Mouse (Mus musculus) effector memory CD4-positive, alpha-beta T cell, adult 5 months (primary cell): ENCODE measurements around the gene Hoxb6. TPM values are rescaled to one million over a fixed set of nuclear protein-coding genes. Genes with fewer than 3 reads are reported as not detected.

Source experiments
- polyA plus RNA-seq: library from polyadenylated mRNA; unstranded; fragments of 100-300 nt; shearing (Covaris generic); gene quantifications from one replicate; pipeline ENCODE4 v1.2.1, GENCODE M21; 2017

Gene Hoxb6
- polyA plus RNA-seq, result not detected

DNA sequence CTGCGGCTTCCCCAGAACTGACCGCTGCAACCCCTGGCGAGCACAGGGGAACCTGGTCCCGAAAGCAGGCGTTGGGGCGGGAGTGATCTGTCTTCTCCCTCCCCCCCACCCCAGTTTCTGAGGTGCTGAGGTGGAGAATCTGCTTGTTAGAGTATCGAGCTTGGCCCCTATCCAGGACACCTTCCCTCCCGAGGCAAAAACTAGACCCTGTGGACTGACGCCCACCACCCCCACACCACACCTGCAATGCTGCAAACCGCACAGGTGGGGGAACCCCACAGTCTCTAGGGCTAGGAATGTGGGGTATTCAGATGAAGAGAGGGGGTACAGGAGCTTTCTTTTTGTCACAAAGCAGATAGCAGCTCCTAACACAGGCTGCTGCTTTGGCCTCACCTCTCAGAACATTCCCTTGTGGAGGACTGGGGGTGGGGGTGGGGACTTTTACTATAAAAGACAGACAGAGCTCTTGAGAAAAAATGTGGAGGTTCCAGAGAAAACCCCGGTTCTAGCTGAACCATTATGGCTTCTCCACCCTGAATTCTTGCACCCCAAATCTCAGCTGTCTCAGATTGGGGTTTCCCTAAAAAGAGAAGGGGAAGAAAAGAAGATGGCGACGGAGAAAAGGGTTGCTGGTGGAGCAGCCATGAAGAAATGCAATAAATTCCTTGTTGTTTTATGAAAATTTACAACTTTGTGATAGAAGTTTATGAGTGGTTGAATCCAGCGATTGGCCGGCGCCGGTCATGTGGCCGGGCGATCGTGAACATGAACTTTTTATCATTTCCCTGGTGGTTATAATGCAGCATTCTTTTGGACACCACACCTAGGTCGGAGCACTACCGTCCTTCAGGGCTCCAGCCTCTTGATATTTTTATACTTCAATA lies at the start of gene Hoxb6:
Gene Hoxb6 (plus strand): TSS at position 796 of the 884 bp plus-strand sequence.

GRCm38 (mm10) chr11:96270996-96271540 lies 21.2 kb upstream of the Hoxb6 start, which contains the start of gene Hoxb9:
Gene Hoxb9, plus strand, starts transcription at chr11:96271457.

GRCm38 (mm10) chr11:96281855-96282570 lies 10.3 kb upstream of the Hoxb6 start, which contains the start of gene Hoxb8:
Gene Hoxb8, plus strand, starts transcription at chr11:96281905.

DNA sequence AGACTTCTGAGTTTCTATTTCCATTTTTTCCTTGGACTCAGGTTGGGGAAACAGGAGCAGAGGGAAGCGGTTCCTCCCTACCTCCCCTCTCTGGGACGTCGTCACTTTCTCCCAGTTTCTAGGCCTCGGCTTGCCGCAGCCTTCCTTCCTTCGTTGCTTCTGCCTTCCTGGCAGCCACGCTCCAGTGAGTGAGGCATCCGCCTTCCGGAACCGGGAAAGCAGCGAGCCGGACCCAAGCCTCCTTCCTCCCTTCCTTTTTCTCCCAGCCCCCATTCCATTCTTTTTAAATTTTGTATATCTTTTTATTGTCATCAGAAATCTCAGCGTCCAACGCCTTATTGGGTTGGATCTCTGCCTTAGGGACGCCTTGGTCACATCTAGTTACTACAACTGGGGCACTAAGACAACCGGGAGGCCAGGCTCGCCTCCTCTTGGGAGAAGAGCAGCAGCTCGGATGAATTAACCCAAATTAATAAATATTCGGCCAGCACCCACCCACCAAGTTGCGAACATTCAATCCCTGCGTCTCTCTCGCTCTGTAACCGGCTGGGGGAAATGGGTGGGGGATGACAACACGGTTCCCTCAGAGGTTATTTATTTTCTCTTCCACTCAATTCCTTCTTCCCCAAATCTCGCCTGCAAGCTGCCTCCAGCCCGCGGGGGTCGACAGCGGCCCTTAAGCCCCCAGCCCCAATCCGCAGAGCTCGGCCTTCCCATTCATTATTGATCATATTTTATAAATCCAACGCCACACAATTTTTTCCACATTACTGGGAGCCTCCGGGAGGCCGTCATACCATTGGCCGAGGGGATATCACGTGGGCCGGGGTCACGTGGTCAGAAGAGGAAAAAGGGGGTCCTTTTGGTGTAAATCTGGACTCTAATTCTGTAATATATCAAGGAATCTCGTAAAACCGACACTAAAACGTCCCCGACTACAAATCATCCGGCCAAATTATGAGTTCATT lies 6.2 kb upstream of the Hoxb6 start, which contains the start of gene Hoxb7:
Gene Hoxb7 (plus strand): TSS at position 853 of the 968 bp plus-strand sequence.

GRCm38 (mm10) chr11:96303151-96304099 lies 11.1 kb downstream of the Hoxb6 start, which contains the start of gene Hoxb5:
Gene Hoxb5, plus strand, starts transcription at chr11:96303336.

GRCm38 (mm10) chr11:96317608-96318367 lies 25.5 kb downstream of the Hoxb6 start, which contains the start of gene Hoxb4:
Gene Hoxb4, plus strand, starts transcription at chr11:96318267.

DNA sequence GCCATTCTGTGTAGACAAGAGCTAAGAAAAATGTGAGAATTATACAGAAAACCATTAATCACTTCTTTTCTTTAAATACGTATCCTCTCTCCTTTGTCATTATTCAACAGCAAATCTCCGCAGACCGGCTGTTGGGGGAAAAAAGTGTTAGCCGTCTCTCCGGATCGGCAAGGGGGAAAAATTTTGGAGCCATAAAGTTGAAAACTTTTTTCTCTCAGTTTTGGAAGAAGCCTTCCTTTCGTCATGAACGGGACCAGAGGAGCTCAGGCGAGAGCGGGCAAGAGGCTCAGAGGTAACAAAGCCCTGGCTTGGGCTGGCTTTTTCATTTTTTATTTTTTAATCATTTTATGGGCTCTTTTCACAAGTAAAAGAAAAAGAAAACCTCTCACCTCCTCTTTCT lies 30.9 kb downstream of the Hoxb6 start, which contains the start of gene Hoxb3:
Gene Hoxb3 (plus strand): TSS at position 173 of the 400 bp plus-strand sequence.

GRCm38 (mm10) chr11:96350341-96350624 lies 58.0 kb downstream of the Hoxb6 start, which contains the start of gene Hoxb2:
Gene Hoxb2, plus strand, starts transcription at chr11:96350525.

Other genes with a start within 250 kb of the Hoxb6 start
- 55.5 TPM for gene Ube2z, start 227.1 kb upstream of the Hoxb6 start, polyA plus RNA-seq
- gene Atp5g1, start 216.8 kb upstream of the Hoxb6 start, polyA plus RNA-seq, result 233 TPM
- not detected for gene Calcoco2, start 180.5 kb upstream of the Hoxb6 start, polyA plus RNA-seq
- gene Ttll6, start 158.7 kb upstream of the Hoxb6 start, polyA plus RNA-seq, result not detected
- gene Hoxb13, start 98.2 kb upstream of the Hoxb6 start, polyA plus RNA-seq, result not detected
- not detected for gene Hoxb9, start 21.0 kb upstream of the Hoxb6 start, polyA plus RNA-seq
- gene Hoxb8, start 10.6 kb upstream of the Hoxb6 start, polyA plus RNA-seq, result not detected
- not detected for gene Hoxb7, start 5.9 kb upstream of the Hoxb6 start, polyA plus RNA-seq
- gene Hoxb5, start 10.9 kb downstream of the Hoxb6 start, polyA plus RNA-seq, result 0.17 TPM
- 0.15 TPM for gene Hoxb4, start 25.8 kb downstream of the Hoxb6 start, polyA plus RNA-seq
- not detected for gene Hoxb3, start 30.9 kb downstream of the Hoxb6 start, polyA plus RNA-seq
- not detected for gene Hoxb2, start 58.0 kb downstream of the Hoxb6 start, polyA plus RNA-seq
- gene Hoxb1, start 73.3 kb downstream of the Hoxb6 start, polyA plus RNA-seq, result not detected
- 639 TPM for gene Skap1, start 172.1 kb downstream of the Hoxb6 start, polyA plus RNA-seq